In the genomic region with DNA sequence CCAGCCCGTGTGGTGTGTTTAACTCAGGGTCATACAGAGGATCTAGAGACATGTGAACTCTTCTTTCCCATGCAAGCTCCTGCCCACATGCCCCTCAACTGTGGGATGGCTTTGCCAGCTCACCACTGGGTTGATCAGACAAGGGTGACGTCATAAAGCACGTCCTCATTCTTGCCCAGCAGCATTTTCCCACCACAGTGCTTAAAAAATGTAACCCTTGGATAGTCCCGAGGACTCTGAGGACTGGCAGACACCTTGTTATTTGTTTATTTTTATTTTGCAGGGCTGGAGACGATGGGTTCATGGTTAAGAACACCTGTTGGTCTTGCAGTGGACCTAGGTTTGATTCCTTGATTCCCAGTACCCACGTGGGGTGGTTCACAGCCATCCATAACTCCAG, we compare ENCODE assay signal across 19 mouse cellular contexts. TPM values are rescaled to one million over a fixed set of nuclear protein-coding genes. Genes with fewer than 3 reads are reported as not detected.
"Had no signal": no experiment of that assay in that cellular context is flagged by ENCODE, and none has a peak within 500 bp of the region (broad histone marks: within the 10 kb centered on the region; RNA-seq: fewer than 3 reads in every experiment).

No protein-coding gene starts in this region.

- H3K9ac ChIP-seq: lung, embryonic 14.5 days; midbrain, embryonic 13.5 days; midbrain, embryonic 15.5 days; neural tube, embryonic 12.5 days; stomach, embryonic 15.5 days had no signal

- DNase-seq: lung, adult 18-20 months; lung, embryonic 14.5 days; lung, postnatal 10 days; lung, postnatal 4 days; right cerebral cortex, postnatal 14 days; thymus, postnatal 14 days; thymus, postnatal 4 days had no signal

- H3K27me3 ChIP-seq: midbrain, embryonic 13.5 days; midbrain, embryonic 15.5 days; neural tube, embryonic 12.5 days; stomach, embryonic 15.5 days had no signal

- H3K4me2 ChIP-seq: lung, embryonic 14.5 days; midbrain, embryonic 11.5 days; midbrain, embryonic 13.5 days; midbrain, embryonic 15.5 days; neural tube, embryonic 12.5 days; stomach, embryonic 15.5 days had no signal

- ATAC-seq: midbrain, embryonic 13.5 days; midbrain, embryonic 15.5 days had no signal

- H3K4me1 ChIP-seq: midbrain, embryonic 13.5 days; midbrain, embryonic 15.5 days; neural tube, embryonic 12.5 days; stomach, embryonic 15.5 days had no signal

- H3K9me3 ChIP-seq: megakaryocyte, embryonic 14.5 days; midbrain, embryonic 13.5 days; midbrain, embryonic 15.5 days; neural tube, embryonic 12.5 days; stomach, embryonic 15.5 days had no signal

- H3K27ac ChIP-seq: midbrain, embryonic 13.5 days; midbrain, embryonic 15.5 days; neural tube, embryonic 12.5 days; stomach, embryonic 15.5 days; stomach, postnatal 0 days had no signal

- H3K4me3 ChIP-seq: megakaryocyte, embryonic 14.5 days; midbrain, embryonic 13.5 days; midbrain, embryonic 15.5 days; neural tube, embryonic 12.5 days; stomach, embryonic 15.5 days had no signal

- H3K36me3 ChIP-seq: midbrain, embryonic 15.5 days; stomach, embryonic 15.5 days had no signal

RNA-seq across cellular contexts. Expression of gene Timm8a2, which starts 43.6 kb away (rescaled TPM):
- polyA plus RNA-seq: liver, embryonic 16.5 days; lung, embryonic 14.5 days; lung, embryonic 16.5 days; midbrain, embryonic 11.5 days; midbrain, embryonic 13.5 days; midbrain, embryonic 15.5 days; midbrain, postnatal 0 days; neural tube, embryonic 12.5 days; neural tube, embryonic 14.5 days; stomach, embryonic 15.5 days; stomach, postnatal 0 days; urinary bladder, adult 2 months had no signal
